Mouse (Mus musculus): ENCODE measurements around the gene Atxn2.

Atxn2 gene

DNA sequence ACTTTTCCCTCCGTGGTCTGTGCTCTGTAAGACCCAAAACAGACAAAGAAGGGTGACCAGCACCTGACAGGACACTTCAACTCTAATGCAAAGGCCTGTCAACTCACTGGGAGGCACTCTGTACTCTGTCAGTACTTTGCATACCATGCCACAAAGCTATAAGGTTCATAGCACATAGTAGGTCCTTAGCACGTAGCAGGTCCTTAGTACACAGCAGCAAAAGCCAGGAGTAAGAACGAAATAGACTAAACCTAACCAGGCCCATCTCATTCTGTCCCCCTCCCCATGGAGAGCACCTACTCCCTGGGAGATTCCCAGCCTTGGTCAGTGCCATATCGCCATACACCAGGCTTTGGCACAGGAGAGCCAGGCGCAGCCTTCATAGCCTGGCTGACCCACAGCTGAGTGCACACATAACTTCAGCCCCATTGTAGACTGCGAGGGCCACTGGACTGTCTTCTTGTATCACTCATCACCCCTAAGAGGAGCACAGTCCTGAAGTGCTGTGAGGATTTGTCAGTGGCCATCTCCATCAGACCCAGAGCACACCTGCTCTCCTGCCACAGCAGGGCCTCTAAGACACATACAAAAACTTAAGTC lies 120.0 kb downstream of the Atxn2 start:
- in situ Hi-C loops (cut with MboI; ENCODE audit: unreplicated experiment in 2 of 2): loop anchor here in 1 of 2 experiments (10.0 kb wide), 1 partner anchor 394 kb away; no protein-coding TSS in a partner anchor

- in situ Hi-C loops (cut with MboI; ENCODE audit: unreplicated experiment in 2 of 2): loop anchor here in 1 of 2 experiments (10.0 kb wide), 1 partner anchor 392 kb away; no protein-coding TSS in a partner anchor
Observed at GRCm38 (mm10) chr5:121832376-121833155, 121.4 kb downstream of the Atxn2 start.

DNA sequence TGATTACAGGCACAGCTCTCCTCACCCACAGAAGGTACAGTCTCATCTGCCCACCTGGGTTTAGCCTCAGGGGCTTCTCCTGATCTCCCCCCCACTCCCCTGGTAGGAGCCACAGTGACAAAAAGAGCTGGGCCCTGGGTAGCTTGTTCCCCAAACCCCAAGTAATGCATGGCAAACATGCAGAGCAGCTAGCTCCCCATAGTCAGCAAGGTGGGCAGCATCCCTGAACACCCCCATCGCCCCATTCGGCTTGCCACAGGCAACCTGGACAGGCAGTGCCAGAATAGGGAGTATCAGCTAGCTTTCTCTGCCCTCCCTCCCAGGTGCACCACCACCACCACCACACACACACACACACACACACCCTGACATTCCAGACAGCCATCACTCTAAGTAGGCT lies 122.0 kb downstream of the Atxn2 start:
- in situ Hi-C loops (cut with MboI; ENCODE audit: unreplicated experiment in 2 of 2): loop anchor here in 1 of 2 experiments (10.0 kb wide), 1 partner anchor 392 kb away; no protein-coding TSS in a partner anchor

DNA sequence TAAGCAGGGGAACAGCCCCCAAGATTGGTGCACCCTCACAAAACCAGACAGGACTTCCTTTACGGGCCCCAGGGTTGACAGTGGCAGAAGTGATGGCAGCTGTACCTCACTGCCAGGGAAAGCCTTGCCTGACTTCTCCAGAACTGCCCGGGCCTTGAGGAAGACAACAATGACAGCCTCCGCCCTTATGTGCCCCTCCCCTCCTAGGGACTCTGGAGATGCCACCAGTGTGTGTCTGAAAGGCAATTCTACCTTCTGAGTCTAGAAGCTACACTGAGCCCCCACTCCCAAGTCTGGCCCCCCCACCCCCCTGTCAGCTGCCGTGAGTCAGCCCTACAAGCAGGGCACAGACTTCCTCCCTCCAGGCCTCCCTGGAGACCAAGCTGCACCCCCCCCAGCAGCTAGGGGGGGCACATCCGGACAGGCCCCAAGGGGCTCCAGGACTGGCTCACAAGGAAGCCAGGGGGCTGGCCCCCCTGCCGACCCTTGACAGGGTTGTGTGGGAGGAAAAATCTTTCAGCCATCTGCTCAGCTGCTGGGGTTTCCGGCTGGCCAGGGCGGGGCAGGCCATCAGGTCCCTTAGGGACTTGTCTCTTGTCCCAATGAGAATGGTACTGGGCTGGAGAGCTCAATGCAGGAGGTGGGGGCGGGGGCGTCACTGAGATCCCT lies 122.6 kb downstream of the Atxn2 start:
- in situ Hi-C loops (cut with MboI; ENCODE audit: unreplicated experiment in 2 of 2): loop anchor here in 1 of 2 experiments (10.0 kb wide), 1 partner anchor 391 kb away; no protein-coding TSS in a partner anchor

DNA sequence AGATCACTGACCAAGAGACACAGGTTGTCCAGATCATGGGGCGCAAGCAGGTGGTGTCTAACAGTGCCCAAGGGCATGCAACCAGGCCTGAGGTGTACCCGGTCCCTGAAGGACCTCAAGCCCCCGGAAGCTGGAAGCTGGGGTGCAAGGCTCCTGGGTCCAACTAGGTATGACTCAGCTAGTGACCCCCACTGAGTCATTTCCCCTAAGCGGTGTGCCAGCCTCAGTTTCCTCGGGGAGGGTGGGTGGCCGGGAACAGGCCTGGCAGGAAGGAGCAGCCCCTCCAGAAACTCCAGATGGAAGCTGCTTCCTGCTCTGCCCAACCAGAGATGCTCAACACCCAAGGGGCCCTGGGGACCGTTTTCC lies 123.1 kb downstream of the Atxn2 start:
- in situ Hi-C loops (cut with MboI; ENCODE audit: unreplicated experiment in 2 of 2): loop anchor here in 1 of 2 experiments (10.0 kb wide), 1 partner anchor 391 kb away; no protein-coding TSS in a partner anchor

- in situ Hi-C loops (cut with MboI; ENCODE audit: unreplicated experiment in 2 of 2): loop anchor here in 1 of 2 experiments (10.0 kb wide), 1 partner anchor 390 kb away; no protein-coding TSS in a partner anchor
Observed at GRCm38 (mm10) chr5:121834991-121835747, 124.0 kb downstream of the Atxn2 start.

GRCm38 (mm10) chr5:121835949-121836691 lies 125.0 kb downstream of the Atxn2 start:
- in situ Hi-C loops (cut with MboI; ENCODE audit: unreplicated experiment in 2 of 2): loop anchor here in 1 of 2 experiments (10.0 kb wide), 1 partner anchor 389 kb away; no protein-coding TSS in a partner anchor

GRCm38 (mm10) chr5:121836692-121837415 lies 125.7 kb downstream of the Atxn2 start:
- in situ Hi-C loops (cut with MboI; ENCODE audit: unreplicated experiment in 2 of 2): loop anchor here in 1 of 2 experiments (10.0 kb wide), 1 partner anchor 388 kb away; no protein-coding TSS in a partner anchor

DNA sequence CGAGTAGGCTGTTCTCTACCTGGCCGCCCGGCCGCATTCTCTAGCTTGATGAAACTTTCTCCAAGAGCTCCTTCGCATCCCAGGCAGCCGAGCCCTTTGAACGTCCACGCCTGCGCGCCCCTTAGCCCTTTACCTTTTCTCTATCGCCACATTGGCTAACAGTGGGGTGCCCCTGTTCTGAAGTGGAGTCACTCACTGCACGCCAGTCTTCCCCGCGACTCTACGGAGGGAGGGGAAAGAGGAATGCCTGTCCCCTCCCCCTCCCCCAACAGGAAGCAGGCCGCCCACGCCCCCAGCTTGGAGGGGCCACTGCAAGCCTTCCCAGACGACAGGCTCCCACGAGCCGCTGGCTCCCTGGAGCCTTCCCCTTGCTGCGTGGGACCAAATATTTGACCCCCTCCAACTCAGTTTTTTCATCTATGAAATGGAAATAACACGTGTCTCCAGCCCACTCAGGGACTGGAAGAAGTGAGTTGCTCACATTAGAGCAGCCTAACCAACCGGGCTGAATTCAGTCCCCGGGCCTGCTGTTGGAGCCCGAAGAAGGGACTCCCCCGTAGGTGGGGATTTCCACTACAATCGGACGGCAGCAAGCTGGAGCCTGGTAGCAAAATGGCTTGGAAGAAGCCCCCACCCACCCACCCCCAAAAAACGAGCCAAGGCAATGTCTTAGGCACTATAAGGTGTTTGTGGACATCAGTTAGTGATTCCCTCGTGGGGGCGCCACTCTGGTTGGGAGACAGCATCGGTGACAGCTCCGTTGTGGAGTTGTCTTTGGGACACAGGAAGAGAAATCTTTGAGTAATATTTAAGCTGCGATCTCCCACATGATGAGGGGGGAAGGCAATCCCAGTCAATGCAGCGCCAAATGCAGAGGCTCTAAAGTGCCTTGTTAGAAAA lies 126.6 kb downstream of the Atxn2 start, which contains the start of gene Sh2b3:
TSS of gene Sh2b3 (minus strand) at position 206 of the 900 bp plus-strand sequence.
- in situ Hi-C loops (cut with MboI; ENCODE audit: unreplicated experiment in 2 of 2): loop anchor here in 1 of 2 experiments (10.0 kb wide), 1 partner anchor 387 kb away; no protein-coding TSS in a partner anchor

DNA sequence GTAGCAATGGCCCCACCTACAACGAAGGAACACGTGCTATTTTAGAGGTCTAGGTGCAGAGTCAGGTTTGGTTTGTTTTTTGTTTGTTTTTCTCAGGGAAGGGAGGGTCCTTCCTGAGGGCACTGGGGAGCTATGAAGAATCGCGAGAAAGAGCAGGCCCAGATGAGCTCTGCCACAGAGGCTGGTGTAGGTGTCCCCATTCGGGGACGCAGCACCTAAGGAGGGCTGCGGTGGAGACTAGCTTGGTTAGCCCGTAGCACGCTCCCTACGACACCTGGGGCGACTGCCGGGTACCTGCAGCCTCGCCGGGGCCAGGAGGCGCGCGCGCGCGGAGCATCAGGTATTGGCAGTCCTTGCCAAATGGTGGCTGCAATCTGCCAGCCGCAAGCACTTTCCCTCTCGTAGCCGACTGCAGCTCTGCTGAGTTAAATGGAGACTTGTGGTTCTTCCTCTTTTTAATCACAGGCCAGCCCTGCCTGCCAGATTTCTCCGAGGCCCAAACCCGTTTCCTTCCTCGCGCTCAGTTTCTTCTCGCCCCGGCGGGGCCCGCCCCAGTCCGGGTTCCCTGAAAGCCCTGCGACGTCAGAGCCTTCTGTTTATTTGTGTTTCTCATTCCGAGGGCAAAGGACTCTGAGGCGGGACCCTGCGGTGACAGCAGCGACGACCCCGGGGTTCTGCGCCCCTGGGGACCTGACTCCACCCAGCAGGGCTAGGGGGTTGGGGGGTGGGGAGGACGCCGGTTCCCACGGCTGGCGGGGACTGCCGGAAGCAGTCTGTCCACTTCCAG lies 127.4 kb downstream of the Atxn2 start:
- in situ Hi-C loops (cut with MboI; ENCODE audit: unreplicated experiment in 2 of 2): loop anchor here in 1 of 2 experiments (10.0 kb wide), 1 partner anchor 386 kb away; no protein-coding TSS in a partner anchor

DNA sequence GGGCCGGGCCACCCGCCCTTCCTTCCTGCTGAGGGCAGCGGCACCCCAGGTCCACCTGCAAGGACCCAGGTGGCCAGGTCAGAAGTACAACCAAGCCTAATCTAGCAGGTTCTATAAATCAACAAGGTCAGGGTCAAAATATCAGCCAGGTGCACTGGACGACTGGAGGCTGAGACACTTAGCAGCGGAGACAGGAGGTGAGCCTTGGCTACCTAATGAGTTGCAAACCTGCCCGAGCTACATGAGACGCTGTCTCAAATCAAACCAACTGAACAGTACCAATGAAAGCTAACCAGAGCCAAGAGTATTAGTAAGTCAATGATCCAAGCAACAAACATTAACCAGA lies 128.0 kb downstream of the Atxn2 start:
- in situ Hi-C loops (cut with MboI; ENCODE audit: unreplicated experiment in 2 of 2): loop anchor here in 1 of 2 experiments (10.0 kb wide), 1 partner anchor 386 kb away; no protein-coding TSS in a partner anchor

DNA sequence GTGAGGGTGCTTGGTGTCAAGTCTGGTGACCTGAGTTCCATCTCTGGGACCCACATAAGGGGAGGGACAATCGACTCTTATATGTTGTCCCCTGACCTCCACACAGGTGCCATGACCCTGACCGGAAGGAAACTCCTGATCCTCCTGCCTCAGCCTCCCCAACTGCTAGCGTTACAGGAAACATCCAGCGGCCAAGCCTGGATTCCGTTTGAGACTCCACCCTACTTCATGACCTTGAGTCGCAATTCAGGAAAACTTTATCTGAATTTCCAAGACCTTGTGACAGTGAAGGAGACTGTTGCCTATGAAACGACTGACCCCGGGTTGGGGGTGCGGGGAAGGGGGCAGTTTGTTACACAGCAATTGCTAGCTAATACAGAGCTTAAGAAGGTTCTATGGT lies 130.4 kb downstream of the Atxn2 start:
- in situ Hi-C loops (cut with MboI; ENCODE audit: unreplicated experiment in 2 of 2): loop anchor here (10.0 kb wide), 2 partner anchors 47 to 217 kb away; no protein-coding TSS in a partner anchor

GRCm38 (mm10) chr5:121841973-121842372 lies 130.8 kb downstream of the Atxn2 start:
- in situ Hi-C loops (cut with MboI; ENCODE audit: unreplicated experiment in 2 of 2): loop anchor here (10.0 kb wide), 2 partner anchors 47 to 217 kb away; no protein-coding TSS in a partner anchor

- in situ Hi-C loops (cut with MboI; ENCODE audit: unreplicated experiment in 2 of 2): loop anchor here (10.0 kb wide), 2 partner anchors 48 to 218 kb away; no protein-coding TSS in a partner anchor
Observed at GRCm38 (mm10) chr5:121842665-121843118, 131.6 kb downstream of the Atxn2 start.

GRCm38 (mm10) chr5:121843138-121843905 lies 132.2 kb downstream of the Atxn2 start:
- in situ Hi-C loops (cut with MboI; ENCODE audit: unreplicated experiment in 2 of 2): loop anchor here (10.0 kb wide), 2 partner anchors 49 to 219 kb away; no protein-coding TSS in a partner anchor
